Mouse (Mus musculus): ENCODE data around the gene Smlr1.

Gene Smlr1

DNA sequence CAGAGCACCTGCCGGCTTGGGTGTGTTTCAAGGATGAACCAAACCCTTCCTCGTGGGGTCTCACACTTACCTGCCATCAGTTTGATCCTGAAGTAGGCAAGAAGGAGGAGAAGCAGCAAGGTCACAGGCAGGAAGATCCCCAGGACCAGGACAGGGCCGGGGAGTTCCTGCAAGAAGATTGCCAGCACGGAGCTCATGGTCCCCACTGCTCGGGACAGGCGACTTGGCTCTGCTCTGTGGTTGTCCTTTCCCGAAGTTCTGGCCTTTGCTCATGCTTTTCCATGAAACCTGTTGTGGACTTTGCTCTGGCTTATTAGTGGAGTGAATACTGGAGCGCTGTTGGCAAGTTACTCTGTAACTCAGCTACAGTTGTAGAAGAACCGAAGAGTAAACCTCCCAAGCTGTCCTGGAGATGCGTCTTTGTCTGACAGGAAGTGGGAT is at the start of gene Smlr1:
TSS of gene Smlr1 (minus strand) at position 377 of the 441 bp plus-strand sequence.
- CTCF ChIA-PET: no interaction called here

DNA sequence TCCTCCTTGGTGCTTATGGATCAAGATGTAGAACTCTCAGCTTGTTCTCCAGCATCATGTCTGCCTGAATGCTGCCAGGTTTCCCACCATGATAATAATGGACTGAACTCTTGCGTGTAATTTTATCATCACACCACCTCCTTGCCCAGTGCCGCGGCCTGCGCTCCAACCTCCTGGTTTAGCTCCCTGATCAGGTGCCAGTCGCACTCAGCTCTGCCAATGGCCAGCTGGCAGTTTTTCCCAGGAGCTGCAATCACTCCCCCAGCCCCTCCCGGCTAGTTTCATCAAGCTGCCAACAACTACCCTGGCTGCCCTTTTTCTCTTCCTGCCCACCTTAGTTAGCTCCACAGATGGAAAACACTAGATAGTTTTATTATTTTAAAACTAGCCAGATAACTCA is 48.8 kb upstream of the Smlr1 start:
- CTCF ChIA-PET: no interaction called here

DNA sequence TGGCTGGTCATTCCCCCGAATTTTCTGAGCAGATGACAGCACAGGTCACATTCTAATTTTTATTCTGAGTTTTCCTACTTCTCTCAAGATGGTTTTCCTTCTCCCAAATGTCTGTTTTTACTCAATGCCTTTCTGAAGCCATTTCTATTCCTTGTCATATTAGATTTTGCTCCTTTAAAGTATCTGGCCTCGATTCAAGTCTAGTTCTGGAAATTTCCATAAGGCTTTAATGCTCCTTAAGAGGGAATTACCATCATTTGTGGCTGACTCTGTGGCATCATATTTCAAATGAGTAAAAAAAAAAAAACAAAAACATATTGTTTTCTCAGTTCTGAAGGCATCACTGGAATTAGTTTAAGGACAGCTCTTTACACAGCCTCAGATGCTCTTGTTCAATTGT is 44.0 kb upstream of the Smlr1 start:
- CTCF ChIA-PET: no interaction called here

DNA sequence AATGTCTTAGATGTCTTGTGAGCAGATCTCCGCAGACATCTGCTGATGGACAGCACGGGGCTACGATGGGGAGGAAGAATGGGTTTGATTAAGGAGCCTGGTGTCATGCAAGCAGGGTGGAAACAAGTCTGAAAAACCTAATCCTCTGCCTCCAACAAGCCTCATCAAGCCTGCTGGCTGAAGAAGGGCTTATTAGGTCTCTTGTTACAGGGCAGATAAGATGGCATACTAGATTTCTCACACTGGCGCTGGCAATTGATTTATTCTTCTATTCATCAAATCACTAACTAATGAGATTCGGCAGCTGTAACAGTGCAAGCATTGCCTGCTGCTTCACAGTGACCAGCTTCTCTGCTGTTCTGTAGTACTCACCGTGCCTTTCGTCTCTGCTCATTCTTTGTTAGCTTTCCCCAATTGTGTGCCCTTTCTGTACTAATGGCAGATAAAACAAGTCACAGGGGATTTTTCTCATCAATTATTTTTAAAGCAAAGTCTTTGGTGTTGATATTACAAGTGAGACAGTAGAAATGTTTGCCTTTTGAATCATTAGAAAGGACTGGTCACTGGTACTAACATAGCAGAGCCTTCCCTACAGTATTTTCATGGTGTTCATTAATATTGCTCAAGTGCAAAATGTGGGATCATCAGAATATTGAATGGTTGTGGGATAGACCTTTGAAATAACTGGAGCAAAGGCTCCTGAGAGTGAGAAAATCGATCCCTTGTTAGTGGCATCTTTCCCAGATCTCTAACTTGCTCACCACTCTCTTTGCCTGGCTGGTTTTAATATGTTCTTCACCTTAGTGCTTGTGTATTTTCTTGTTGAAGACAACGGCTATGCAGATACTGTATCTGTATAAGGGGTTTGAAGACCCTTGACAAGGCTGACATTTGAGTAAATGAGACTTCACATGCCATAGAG is 35.5 kb upstream of the Smlr1 start:
- CTCF ChIA-PET: no interaction called here

DNA sequence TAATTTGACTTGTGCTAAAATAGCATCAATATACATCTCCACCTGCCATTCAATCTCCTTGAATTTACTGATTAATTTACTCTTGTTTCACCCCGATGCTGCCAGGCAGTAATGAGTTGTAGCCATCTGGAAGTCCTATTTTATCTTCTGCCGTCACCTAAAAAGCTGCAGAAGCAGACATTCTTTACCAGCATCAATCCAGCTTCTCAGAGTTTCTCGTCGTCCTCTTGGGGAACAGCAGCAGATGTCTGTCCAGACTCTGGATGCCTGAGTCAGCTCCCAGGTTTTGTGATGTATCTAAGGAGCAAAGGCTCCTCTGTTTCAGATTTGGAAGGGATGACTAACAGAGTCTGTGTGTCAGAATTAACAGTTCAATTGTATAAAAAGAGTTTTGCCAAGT is 16.9 kb upstream of the Smlr1 start:
- CTCF ChIA-PET: no interaction called here

DNA sequence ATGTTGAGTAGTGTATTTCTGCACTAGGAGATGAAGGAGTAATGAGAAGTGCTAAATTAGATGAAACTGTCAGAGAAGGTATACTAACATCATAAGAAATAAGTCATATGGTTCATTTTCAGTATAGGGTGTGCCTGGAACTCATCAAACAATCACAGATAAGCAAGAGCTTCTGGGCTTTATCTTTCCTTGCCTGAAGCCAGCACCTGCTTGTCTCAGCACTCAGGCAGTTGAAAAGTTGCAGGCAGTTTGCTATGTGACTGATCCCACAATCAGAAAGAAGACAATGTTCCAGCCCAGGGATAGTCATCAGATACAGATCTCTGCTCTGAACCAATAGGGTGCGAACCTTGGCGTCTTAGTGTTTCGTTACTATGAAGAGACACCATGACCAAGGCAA is 5.0 kb upstream of the Smlr1 start:
- CTCF ChIA-PET: no interaction called here

DNA sequence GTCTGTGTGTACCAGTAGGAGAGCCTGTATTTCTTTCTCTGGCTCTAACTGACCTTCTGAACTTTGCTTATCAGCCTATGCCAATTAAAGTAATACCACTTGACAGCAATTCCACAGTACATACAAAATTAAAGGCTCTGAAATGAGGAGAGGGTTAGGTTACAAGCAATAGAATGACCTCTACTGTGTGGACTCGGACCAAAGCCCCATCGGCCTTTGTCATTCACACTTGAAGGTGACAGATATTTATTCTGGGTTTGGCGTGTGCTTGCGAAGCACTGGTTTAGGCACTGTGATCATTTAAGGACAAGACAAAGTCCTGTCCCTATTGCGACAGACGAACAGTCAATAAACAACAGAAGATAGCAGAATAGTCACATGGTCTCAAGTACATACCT is 3.7 kb upstream of the Smlr1 start:
- CTCF ChIA-PET: no interaction called here

DNA sequence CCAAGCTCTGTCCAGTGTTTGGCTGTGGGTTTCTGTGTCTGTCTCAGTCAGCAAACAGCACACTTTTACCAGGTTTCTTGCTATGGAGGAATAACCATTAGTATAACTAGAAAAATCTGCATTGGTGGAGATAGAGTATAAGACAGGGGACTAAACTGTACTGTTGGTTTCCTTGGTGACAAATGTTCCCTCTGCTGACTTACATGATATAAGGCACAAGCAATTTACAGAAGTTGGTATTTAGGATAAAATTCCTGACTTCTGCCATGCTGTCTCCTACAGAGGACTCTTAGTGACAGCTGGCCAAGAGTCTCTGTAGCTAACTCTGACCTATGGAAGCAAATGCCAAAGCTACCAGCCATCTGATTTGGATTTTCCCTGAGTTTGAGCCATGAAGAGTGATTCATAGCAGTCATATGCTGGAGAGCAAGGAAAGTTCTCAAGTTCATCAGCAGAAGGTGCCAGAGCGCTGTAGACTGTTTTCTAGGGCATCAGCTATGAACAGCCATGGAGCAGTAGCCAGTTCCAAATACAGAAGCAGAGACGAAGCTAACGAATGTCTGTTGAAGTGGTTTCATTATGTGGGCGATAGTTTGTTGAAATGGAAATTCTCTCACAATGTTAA is 3.2 kb upstream of the Smlr1 start:
- CTCF ChIA-PET: no interaction called here

DNA sequence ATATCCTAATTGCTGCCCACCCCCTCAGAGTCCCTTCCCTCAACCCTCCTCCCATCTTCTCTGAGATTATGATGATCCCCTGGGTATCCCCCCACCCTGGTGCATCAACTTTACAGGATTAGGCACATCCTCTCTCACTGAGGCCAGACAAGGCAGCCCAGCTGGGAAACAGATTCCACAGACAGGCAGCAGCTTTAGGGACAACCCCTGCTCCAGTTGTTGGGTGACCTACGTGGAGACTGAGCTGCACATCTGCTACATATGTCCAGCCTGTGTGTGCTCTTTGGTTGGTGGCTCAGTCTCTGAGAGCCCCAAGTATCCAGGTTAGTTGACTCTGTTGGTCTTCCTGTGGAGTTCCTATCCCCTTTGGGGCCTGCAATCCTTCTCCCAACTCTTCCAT is 2.7 kb upstream of the Smlr1 start:
- CTCF ChIA-PET: no interaction called here

DNA sequence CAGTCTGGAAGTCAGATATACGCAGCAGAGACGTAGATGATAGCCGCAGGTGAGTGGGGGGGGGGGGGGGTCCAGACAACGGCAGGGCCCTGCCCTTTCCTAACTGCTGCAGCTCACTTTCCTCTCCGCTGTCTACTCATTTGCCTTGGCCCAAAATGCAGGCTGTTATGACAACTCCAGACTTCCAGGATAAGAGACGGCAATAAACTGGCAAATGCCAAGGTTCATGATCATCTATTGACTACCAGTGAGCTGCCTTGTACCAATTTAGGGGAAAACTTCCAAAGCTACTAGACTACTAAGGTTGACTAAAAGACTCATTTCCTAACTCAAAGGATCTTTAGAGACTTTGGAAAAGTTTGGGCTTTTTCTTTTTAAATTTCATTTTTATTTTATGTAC is 554 bp upstream of the Smlr1 start:
- CTCF ChIA-PET: no interaction called here

DNA sequence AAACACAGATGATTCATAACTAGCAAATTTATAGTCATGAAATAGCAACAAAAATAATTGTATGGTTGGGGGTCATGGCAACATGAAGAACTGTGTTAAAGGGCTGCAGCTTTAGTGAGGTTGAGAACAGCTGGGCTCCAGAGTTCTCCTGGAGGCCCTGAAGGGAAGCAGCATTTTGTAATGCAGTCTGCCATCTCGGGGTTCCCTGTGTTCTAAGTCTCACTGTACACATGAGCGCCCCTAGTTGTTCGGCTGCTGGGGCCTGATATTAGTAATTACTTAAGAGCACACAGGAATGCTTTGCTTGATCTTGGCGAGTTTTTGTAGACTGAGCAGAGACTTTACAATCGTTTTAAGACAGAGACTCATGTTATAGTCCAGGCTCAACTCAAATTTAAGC is 1.6 kb downstream of the Smlr1 start:
- CTCF ChIA-PET: no interaction called here

DNA sequence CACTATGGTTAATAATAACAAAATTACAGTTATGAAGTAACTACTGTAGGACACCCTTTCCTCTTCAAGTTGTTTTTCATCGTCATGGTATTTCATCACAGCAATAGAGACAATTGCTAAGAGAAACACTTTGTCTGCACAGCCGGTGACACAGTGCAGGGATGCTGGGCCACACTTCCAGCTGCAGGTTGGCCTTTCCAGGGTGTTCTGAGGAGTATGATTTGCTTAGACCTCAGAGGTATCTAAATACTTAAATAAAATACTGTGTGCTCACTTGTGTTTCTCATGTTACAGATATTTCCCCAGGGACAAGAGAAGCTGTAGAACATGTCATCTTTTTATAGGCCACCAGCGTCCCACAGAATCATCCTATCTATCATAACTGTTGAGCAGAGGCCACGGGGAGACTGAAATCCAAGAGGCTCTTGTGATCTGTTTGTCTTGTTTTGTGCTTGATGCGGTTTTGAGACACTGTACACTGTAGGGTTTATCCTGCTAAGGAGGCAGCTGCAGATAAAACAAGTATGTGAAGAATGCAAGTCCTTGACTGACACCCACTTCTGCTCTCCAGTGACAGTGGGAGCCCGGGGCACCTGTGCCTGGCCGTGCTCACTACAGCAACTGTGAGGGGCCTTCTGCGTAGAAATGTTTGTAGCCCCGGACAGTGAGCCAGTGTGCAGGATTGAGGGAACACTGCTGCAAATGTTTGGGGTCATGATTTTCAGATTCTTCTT is 2.4 kb downstream of the Smlr1 start:
- CTCF ChIA-PET: no interaction called here

DNA sequence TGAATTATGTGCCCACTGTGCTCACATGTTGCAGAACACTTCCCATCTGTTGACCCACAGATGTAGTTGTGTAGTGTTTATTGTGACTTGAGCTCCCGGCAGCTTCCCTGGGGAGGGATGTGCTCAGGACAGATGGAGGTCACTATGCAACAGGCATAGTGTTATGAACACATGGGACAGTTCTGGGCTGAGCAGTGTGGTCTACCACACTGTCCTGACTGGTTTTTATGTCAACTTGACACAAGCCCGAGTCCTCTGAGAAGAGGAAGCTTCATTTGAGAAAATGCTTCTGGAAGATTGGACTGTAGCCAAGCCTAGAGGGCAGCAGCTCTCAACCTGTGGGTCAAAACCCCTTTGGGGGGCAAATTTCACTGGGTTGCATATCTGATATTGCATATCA is 3.0 kb downstream of the Smlr1 start:
- CTCF ChIA-PET: no interaction called here

DNA sequence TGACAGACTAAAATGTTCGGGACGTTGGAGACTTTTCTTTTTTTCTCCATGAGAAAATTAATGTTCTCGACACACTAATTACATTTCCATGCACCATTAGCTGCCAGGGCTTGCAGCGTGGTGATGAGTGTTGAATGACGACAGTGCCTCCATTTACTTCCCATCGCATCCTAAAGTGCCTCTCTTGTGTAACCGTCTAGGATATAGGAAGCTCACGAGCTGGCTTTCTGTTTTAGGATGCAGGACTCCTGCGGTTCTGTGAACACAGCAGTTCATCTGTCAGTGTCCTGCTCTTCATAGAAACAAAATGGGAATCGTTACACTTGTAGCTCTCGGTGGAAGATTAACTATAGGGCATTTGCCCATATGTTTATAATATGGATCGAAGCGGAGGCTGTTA is 4.7 kb downstream of the Smlr1 start:
- CTCF ChIA-PET: interaction anchor here (0.7 kb wide), 1 partner anchor 27 kb away, joined by 6 read pairs; no protein-coding TSS in a partner anchor

DNA sequence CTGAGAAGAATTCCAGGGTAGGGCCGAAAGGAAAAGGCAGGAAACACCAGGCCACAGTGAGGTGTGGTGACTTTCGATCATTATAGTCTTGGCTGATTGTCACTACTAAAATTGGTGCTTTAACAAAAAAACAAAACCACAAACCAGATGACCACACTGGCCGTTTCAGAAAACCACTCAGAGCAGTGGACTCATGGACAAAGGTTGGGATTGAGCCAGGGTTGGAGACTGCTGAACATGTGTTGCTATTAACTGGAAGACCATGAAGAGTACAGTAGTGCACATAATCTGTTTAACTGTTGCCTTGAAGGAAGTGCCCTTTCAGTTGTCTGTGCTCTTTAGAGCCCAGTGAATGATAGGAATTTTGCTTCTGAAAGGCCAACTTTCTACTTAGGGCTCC is 8.9 kb downstream of the Smlr1 start:
- CTCF ChIA-PET: no interaction called here

DNA sequence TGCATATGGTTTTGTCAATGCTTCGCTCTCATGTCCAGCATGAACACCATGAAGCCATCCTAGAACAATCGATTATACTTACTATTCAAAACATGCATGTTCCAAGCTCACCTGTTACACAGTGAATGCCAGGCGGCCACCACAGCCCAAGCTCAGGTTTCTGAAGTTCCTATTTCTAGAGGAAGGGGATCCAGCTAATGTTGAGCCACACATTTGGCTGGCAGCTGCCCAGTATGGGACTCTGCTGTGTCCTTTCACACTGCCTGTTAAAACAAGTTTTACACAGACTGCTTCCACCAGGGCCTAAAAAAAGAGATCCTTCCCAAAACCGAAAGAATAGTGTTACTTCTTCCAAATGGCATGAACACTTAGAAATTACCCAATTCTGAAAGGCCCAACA is 9.4 kb downstream of the Smlr1 start:
- CTCF ChIA-PET: no interaction called here

DNA sequence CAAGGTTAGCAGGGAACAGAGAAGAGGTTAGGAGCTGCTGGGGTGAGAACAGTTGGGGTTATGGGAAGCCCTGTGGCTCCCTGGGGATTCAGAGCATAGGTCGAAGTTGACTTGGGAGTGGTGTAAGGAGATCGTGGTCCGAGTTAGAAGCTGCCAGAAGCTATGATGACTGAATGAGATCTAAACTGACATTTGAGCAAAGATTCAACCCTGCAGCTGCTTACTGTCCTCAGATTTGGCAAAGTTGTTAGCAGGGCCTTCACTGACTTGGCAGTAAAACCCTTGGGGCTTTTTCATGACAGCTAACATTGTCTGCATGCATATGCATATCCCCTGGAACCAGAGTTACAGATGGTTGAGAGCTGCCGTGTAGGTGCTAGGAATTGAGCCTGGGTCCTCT is 9.9 kb downstream of the Smlr1 start:
- CTCF ChIA-PET: no interaction called here

DNA sequence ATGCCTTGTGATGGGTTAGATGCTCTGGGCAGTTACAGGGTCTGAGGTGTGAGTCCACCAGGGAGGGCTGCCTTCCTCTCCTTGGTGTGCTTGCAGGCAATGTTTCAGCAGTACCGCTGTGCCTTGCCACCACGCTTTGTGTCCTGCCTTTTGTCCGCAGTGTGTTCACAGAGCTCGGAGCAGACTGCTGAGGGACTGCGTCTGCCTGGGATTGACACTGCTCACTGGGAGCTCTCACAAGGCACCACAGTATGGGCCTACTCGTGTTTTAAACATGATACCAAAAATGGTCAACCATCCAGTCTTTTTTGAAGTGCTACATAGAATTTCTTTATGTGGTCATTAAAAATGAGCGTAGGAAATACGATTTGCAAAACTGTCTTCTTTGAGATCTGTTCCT is 12.3 kb downstream of the Smlr1 start:
- CTCF ChIA-PET: no interaction called here

DNA sequence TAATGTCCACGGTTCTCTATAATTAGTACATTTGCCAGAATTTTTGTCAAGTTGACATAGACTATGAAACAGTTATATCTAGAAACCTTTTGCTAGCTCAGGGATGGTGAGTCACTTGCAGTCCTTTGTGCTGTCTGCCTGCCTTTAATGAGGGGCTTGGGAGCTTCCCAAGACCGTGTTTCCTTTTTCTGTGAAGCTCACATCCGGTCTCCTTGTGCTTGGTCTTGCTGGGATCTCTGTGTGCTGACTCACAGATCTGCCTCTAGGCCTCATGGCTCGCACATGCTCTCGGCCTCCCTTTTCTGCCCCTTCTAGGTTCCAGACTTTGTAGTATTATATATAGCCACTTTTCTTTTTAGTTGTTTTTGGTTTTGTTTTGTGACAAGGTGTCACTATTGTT is 15.6 kb downstream of the Smlr1 start:
- CTCF ChIA-PET: no interaction called here

DNA sequence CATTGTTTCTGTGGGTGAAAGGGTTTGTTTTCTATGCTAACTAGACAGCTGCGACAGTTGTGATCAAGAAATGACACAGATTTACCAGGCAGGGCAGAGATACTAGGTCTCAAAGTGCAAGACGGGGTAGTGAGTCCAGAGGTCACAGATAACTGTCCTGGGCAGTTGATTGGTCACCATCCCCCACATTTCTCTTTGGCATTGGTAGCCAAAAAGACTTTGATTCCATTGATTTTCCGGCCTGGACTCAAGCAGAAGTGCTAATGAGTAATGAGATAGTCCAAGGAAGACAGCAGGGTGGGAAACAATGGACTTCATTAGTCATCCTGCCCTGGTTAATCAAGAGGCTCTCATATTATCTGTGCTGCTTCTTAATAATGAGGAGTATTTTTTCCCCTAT is 16.1 kb downstream of the Smlr1 start:
- CTCF ChIA-PET: no interaction called here

DNA sequence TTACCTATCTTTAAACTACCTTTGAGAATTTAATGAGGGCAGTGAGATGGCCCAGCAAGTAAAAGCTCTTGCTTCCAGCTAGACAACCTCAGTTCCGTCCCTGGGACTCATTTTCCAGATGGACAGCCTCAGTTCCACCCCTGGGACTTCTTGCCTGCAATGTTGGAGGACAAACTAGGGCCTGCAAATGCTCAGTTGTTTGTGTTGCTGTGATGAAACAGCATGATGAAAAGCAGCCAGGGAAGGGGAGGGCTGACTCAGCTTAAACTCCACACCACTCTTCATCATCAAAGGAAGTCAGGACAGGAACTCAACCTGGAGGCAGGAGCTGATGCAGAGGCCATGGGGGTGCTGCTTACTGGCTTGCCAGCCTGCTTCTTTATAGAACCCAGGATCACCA is 22.2 kb downstream of the Smlr1 start:
- CTCF ChIA-PET: no interaction called here

DNA sequence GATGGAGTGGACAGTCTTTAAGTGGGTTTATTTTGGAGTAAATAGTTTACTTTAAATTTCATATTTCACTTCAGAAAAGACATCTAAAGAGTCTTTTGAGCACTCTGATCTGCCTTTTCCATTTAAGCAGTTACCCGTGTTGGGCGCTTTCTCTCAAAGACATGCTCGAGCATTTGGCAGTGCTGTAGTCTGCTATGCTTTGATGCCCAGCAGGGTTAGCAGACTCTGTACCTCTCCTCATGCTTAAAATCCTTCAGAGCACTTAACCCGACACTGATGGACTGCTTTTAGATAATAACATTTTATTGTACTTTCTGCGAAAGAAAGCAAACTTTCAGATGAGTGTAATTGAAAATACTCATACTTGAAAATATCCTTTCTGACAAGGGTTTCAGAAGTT is 32.8 kb downstream of the Smlr1 start:
- CTCF ChIA-PET: no interaction called here

Measured in spleen, embryonic (tissue).